ENCODE assay signal across 34 mouse cellular contexts in genomic region chr11:121059471-121059870, GRCm38 (mm10). TPM values are rescaled to one million over a fixed set of nuclear protein-coding genes. Genes with fewer than 3 reads are reported as not detected.
"Had no signal": no experiment of that assay in that cellular context is flagged by ENCODE, and none has a peak within 500 bp of the region (broad histone marks: within the 10 kb centered on the region; RNA-seq: fewer than 3 reads in every experiment).

No protein-coding gene starts in this region.

- ATAC-seq: forebrain, postnatal 0 days; hindbrain, embryonic 16.5 days; inflammation-experienced regulatory T-cells, adult 6 months; intestine, embryonic 16.5 days; liver, postnatal 0 days had no signal

- H3K9me3 ChIP-seq: heart, embryonic 13.5 days; heart, embryonic 15.5 days; hindbrain, embryonic 13.5 days; kidney, embryonic 15.5 days; limb, embryonic 10.5 days; limb, embryonic 12.5 days; liver, embryonic 13.5 days; liver, embryonic 15.5 days had no signal

- H3K4me2 ChIP-seq: heart, embryonic 11.5 days; heart, embryonic 13.5 days; heart, embryonic 15.5 days; hindbrain, embryonic 13.5 days; kidney, embryonic 15.5 days; limb, embryonic 12.5 days; liver, embryonic 11.5 days; liver, embryonic 13.5 days; liver, embryonic 15.5 days had no signal

- H3K9ac ChIP-seq: forebrain, postnatal 0 days; heart, embryonic 13.5 days; heart, embryonic 15.5 days; hindbrain, embryonic 13.5 days; kidney, embryonic 15.5 days; limb, embryonic 12.5 days; liver, embryonic 13.5 days; liver, embryonic 15.5 days; liver, postnatal 0 days had no signal

- H3K27ac ChIP-seq: heart, adult 2 months; heart, embryonic 13.5 days; heart, embryonic 15.5 days; hindbrain, embryonic 13.5 days; kidney, embryonic 15.5 days; layer of hippocampus, adult 2 months; left cerebral cortex, adult 2 months; limb, embryonic 10.5 days; limb, embryonic 12.5 days; liver, embryonic 13.5 days; liver, embryonic 15.5 days had no signal

- H3K4me1 ChIP-seq: hindbrain, embryonic 13.5 days; limb, embryonic 10.5 days; limb, embryonic 12.5 days had no signal

- H3K27me3 ChIP-seq: heart, embryonic 15.5 days; limb, embryonic 12.5 days; liver, embryonic 13.5 days; liver, embryonic 15.5 days had no signal

- H3K36me3 ChIP-seq: heart, embryonic 13.5 days; heart, embryonic 15.5 days; hindbrain, embryonic 13.5 days; kidney, embryonic 15.5 days; limb, embryonic 10.5 days; limb, embryonic 12.5 days; liver, embryonic 13.5 days; liver, embryonic 15.5 days had no signal

- H3K4me3 ChIP-seq: heart, adult 2 months; heart, embryonic 13.5 days; heart, embryonic 15.5 days; hindbrain, embryonic 13.5 days; kidney, embryonic 15.5 days; layer of hippocampus, adult 2 months; left cerebral cortex, adult 2 months; limb, embryonic 10.5 days; limb, embryonic 12.5 days; liver, embryonic 13.5 days; liver, embryonic 15.5 days had no signal

- DNase-seq: forebrain, postnatal 0 days; gastrocnemius, postnatal 14 days; gastrocnemius, postnatal 36 days; heart, adult 2 months; heart, postnatal 14 days; heart, postnatal 36 days; kidney, postnatal 14 days; kidney, postnatal 4 days; liver, embryonic 13.5 days; liver, postnatal 0 days had no signal

RNA-seq across cellular contexts. Expression of gene Sectm1b, which starts 3.9 kb away (rescaled TPM):
- total RNA-seq: forebrain, postnatal 0 days; gastrocnemius, adult 18-20 months; gastrocnemius, adult 8-10 months; gastrocnemius, postnatal 14 days; gastrocnemius, postnatal 36 days; heart, adult 2 months; heart, postnatal 14 days; heart, postnatal 36 days; hematopoietic stem cell, adult 5-6 weeks; layer of hippocampus, adult 2 months; layer of hippocampus, postnatal 10 days; layer of hippocampus, postnatal 25 days; left cerebral cortex, adult 2 months; left cerebral cortex, postnatal 14 days; left cerebral cortex, postnatal 36 days had no signal
- polyA plus RNA-seq: forebrain, postnatal 0 days; heart, adult 2 months; heart, embryonic 11.5 days; heart, embryonic 13.5 days; heart, embryonic 15.5 days; hindbrain, embryonic 11.5 days; hindbrain, embryonic 13.5 days; hindbrain, embryonic 16.5 days; inflammation-experienced regulatory T-cells, adult 6 months; limb, embryonic 10.5 days; limb, embryonic 12.5 days; limb, embryonic 14.5 days; liver, embryonic 11.5 days had no signal

RNA-seq across cellular contexts. Expression of gene Cd7, which starts 20.3 kb away (rescaled TPM):
- total RNA-seq: forebrain, postnatal 0 days; gastrocnemius, adult 18-20 months; gastrocnemius, adult 8-10 months; gastrocnemius, postnatal 14 days; gastrocnemius, postnatal 36 days; layer of hippocampus, adult 2 months; layer of hippocampus, postnatal 10 days; layer of hippocampus, postnatal 25 days had no signal
- polyA plus RNA-seq: forebrain, postnatal 0 days; heart, embryonic 11.5 days; heart, postnatal 0 days; hindbrain, embryonic 11.5 days; hindbrain, embryonic 13.5 days; hindbrain, embryonic 16.5 days; limb, embryonic 10.5 days; limb, embryonic 12.5 days had no signal

RNA-seq across cellular contexts. Expression of gene Sectm1a, which starts 21.5 kb away (rescaled TPM):
- total RNA-seq: forebrain, postnatal 0 days; gastrocnemius, adult 8-10 months; gastrocnemius, postnatal 14 days; gastrocnemius, postnatal 36 days; heart, adult 2 months; heart, postnatal 14 days; heart, postnatal 36 days; hematopoietic stem cell, adult 5-6 weeks; layer of hippocampus, adult 2 months; layer of hippocampus, postnatal 10 days; layer of hippocampus, postnatal 25 days; left cerebral cortex, adult 2 months; left cerebral cortex, postnatal 14 days; left cerebral cortex, postnatal 36 days had no signal
- polyA plus RNA-seq: forebrain, postnatal 0 days; heart, adult 2 months; heart, embryonic 11.5 days; heart, embryonic 13.5 days; heart, embryonic 15.5 days; hindbrain, embryonic 11.5 days; hindbrain, embryonic 13.5 days; hindbrain, embryonic 16.5 days; inflammation-experienced regulatory T-cells, adult 6 months; limb, embryonic 10.5 days; limb, embryonic 12.5 days had no signal

RNA-seq across cellular contexts. Expression of gene Tex19.2, which starts 59.0 kb away (rescaled TPM):
- total RNA-seq: forebrain, postnatal 0 days; gastrocnemius, adult 18-20 months; gastrocnemius, adult 8-10 months; gastrocnemius, postnatal 14 days; gastrocnemius, postnatal 36 days; heart, adult 2 months; heart, postnatal 14 days; heart, postnatal 36 days; hematopoietic stem cell, adult 5-6 weeks; layer of hippocampus, adult 2 months; layer of hippocampus, postnatal 10 days; layer of hippocampus, postnatal 25 days; left cerebral cortex, adult 2 months; left cerebral cortex, postnatal 14 days; left cerebral cortex, postnatal 36 days had no signal
- polyA plus RNA-seq: forebrain, postnatal 0 days; heart, adult 2 months; heart, embryonic 11.5 days; heart, embryonic 13.5 days; heart, embryonic 15.5 days; heart, postnatal 0 days; hindbrain, embryonic 11.5 days; hindbrain, embryonic 13.5 days; hindbrain, embryonic 16.5 days; inflammation-experienced regulatory T-cells, adult 6 months; intestine, embryonic 16.5 days; kidney, embryonic 15.5 days; limb, embryonic 10.5 days; limb, embryonic 12.5 days; liver, embryonic 11.5 days; liver, postnatal 0 days had no signal
